Mouse (Mus musculus) CH12.LX (cell line): ENCODE measurements around the gene Rrbp1. TPM values are rescaled to one million over a fixed set of nuclear protein-coding genes. Genes with fewer than 3 reads are reported as not detected.

Experiments
- DNase-seq: peaks from one replicate; pipeline ENCODE4 v3.0.0-alpha.2; 2013; ENCODE audit errors: extremely low read depth
- H3K27ac ChIP-seq: 2 replicates; pipeline ENCODE4 v1.5.1; 2012; ENCODE audit warnings: low read depth, mild to moderate bottlenecking, control low read depth, moderate library complexity; ENCODE audit not compliant: insufficient read depth
- H3K27me3 ChIP-seq: replicated peaks from 2 replicates; pipeline ENCODE3; 2012; ENCODE audit warnings: inconsistent platforms
- H3K36me3 ChIP-seq, 2 experiments: replicated peaks in 1 of 2; 2 replicates each; pipeline versions ENCODE3 to v1.6.1; 2012; ENCODE audit warnings: inconsistent platforms in 1 of 2, low read length in 1 of 2, mild to moderate bottlenecking in 1 of 2, mixed read lengths in 1 of 2, moderate library complexity in 1 of 2; ENCODE audit not compliant: control insufficient read depth in 1 of 2, insufficient read depth in 1 of 2
- H3K4me1 ChIP-seq, 2 experiments: 2 replicates each; pipeline ENCODE4 v1.6.1; 2012; ENCODE audit warnings: inconsistent platforms in 1 of 2, moderate library complexity in 1 of 2; ENCODE audit not compliant: insufficient read depth in 2 of 2, control insufficient read depth in 1 of 2
- H3K4me2 ChIP-seq: 2 replicates; pipeline ENCODE4 v1.6.1; 2012; ENCODE audit warnings: low read depth, mild to moderate bottlenecking, control low read depth; ENCODE audit not compliant: poor library complexity, insufficient read depth, severe bottlenecking
- H3K4me3 ChIP-seq, 3 experiments: fragments of 150-350 bp in 1 of 3; sonication (generic) in 1 of 3; replicated peaks in 1 of 3; 2 replicates each; pipeline versions ENCODE3 to v1.5.1; 2011 to 2012; ENCODE audit warnings: low read depth in 2 of 3, low read length in 2 of 3, mild to moderate bottlenecking in 2 of 3, moderate library complexity in 2 of 3, control low read depth in 1 of 3, improper control_type of control experiment in 1 of 3, inconsistent platforms in 1 of 3, mixed read lengths in 1 of 3; ENCODE audit not compliant: poor library complexity in 1 of 3
- H3K79me2 ChIP-seq: replicated peaks from 2 replicates; pipeline ENCODE4 v1.6.1; 2012; ENCODE audit warnings: mild to moderate bottlenecking, moderate library complexity; ENCODE audit not compliant: control insufficient read depth, poor library complexity, insufficient read depth, severe bottlenecking; ENCODE audit errors: extremely low read depth
- H3K9ac ChIP-seq: 2 replicates; pipeline ENCODE4 v1.6.1; 2012; ENCODE audit warnings: low read depth, mild to moderate bottlenecking, control low read depth, moderate library complexity; ENCODE audit not compliant: insufficient read depth
- H3K9me3 ChIP-seq: replicated peaks from 2 replicates; pipeline ENCODE3; 2012; ENCODE audit warnings: low read length, inconsistent platforms, mixed read lengths
- BHLHE40 ChIP-seq: IDR thresholded peaks from 2 replicates; pipeline ENCODE4 v1.6.1; 2011; ENCODE audit warnings: mild to moderate bottlenecking, low read depth, low read length, improper control_type of control experiment
- CHD2 ChIP-seq: IDR thresholded peaks from 2 replicates; pipeline ENCODE4 v1.6.1; 2011; ENCODE audit warnings: low read length, improper control_type of control experiment
- CTCF ChIP-seq, 2 experiments: IDR thresholded peaks in 1 of 2; conservative IDR thresholded peaks in 1 of 2; 2 replicates each; pipeline ENCODE4 v1.5.1; 2011 to 2012; ENCODE audit warnings: low read depth in 2 of 2, low read length in 2 of 2, improper control_type of control experiment in 1 of 2, inconsistent platforms in 1 of 2, mild to moderate bottlenecking in 1 of 2, moderate library complexity in 1 of 2
- E2F4 ChIP-seq: IDR thresholded peaks from 2 replicates; pipeline ENCODE4 v1.6.1; 2011; ENCODE audit warnings: low read depth, low read length, improper control_type of control experiment; ENCODE audit not compliant: insufficient replicate concordance
- ELF1 ChIP-seq: IDR thresholded peaks from 2 replicates; pipeline ENCODE4 v1.6.1; 2014; ENCODE audit warnings: low read depth, mild to moderate bottlenecking, inconsistent platforms, low read length, improper control_type of control experiment
- EP300 ChIP-seq: IDR thresholded peaks from 2 replicates; pipeline ENCODE4 v1.6.1; 2011; ENCODE audit warnings: low read length, improper control_type of control experiment
- ETS1 ChIP-seq: conservative IDR thresholded peaks from 2 replicates; pipeline ENCODE4 v1.6.1; 2012; ENCODE audit warnings: low read depth, mild to moderate bottlenecking, inconsistent platforms, low read length, improper control_type of control experiment, moderate library complexity
- GABPA ChIP-seq: IDR thresholded peaks from 2 replicates; pipeline ENCODE4 v1.6.1; 2012; ENCODE audit warnings: low read depth, low read length, improper control_type of control experiment, inconsistent platforms; ENCODE audit not compliant: insufficient replicate concordance
- HCFC1 ChIP-seq: IDR thresholded peaks from 2 replicates; pipeline ENCODE4 v1.6.1; 2012; ENCODE audit warnings: low read depth, mild to moderate bottlenecking, inconsistent platforms, low read length, improper control_type of control experiment
- IRF4 ChIP-seq: IDR thresholded peaks from 2 replicates; pipeline ENCODE4 v1.6.1; 2014; ENCODE audit warnings: low read depth, mild to moderate bottlenecking, inconsistent platforms, low read length, improper control_type of control experiment
- JUND ChIP-seq: conservative IDR thresholded peaks from 2 replicates; pipeline ENCODE4 v1.6.1; 2011; ENCODE audit warnings: low read depth, low read length, improper control_type of control experiment
- MAZ ChIP-seq: IDR thresholded peaks from 2 replicates; pipeline ENCODE4 v1.6.1; 2012; ENCODE audit warnings: low read depth, mild to moderate bottlenecking, inconsistent platforms, low read length, improper control_type of control experiment, moderate library complexity
- MEF2A ChIP-seq: IDR thresholded peaks from 2 replicates; pipeline ENCODE4 v1.6.1; 2014; ENCODE audit warnings: low read depth, mild to moderate bottlenecking, inconsistent platforms, low read length, improper control_type of control experiment, borderline replicate concordance
- MXI1 ChIP-seq: IDR thresholded peaks from 2 replicates; pipeline ENCODE4 v1.6.1; 2011; ENCODE audit warnings: mild to moderate bottlenecking, low read depth, low read length, improper control_type of control experiment
- NRF1 ChIP-seq: IDR thresholded peaks from 2 replicates; pipeline ENCODE4 v1.6.1; 2014; ENCODE audit warnings: low read depth, mild to moderate bottlenecking, inconsistent platforms, low read length, improper control_type of control experiment, moderate library complexity
- PAX5 ChIP-seq: IDR thresholded peaks from 2 replicates; pipeline ENCODE4 v1.6.1; 2012; ENCODE audit warnings: low read length, inconsistent platforms, mixed read lengths
- POLR2A ChIP-seq: IDR thresholded peaks from 2 replicates; pipeline ENCODE4 v1.6.1; 2011; ENCODE audit warnings: low read depth, mild to moderate bottlenecking, improper control_type of control experiment, low read length
- POLR2AphosphoS2 ChIP-seq: IDR thresholded peaks from 2 replicates; pipeline ENCODE4 v1.6.1; 2011; ENCODE audit warnings: low read depth, low read length, improper control_type of control experiment
- RAD21 ChIP-seq: IDR thresholded peaks from 2 replicates; pipeline ENCODE4 v1.6.1; 2011; ENCODE audit warnings: low read depth, mild to moderate bottlenecking, low read length, improper control_type of control experiment, moderate library complexity
- SIN3A ChIP-seq: IDR thresholded peaks from 2 replicates; pipeline ENCODE4 v1.6.1; 2012; ENCODE audit warnings: low read length, improper control_type of control experiment, inconsistent platforms
- SMC3 ChIP-seq: IDR thresholded peaks from 2 replicates; pipeline ENCODE4 v1.6.1; 2011; ENCODE audit warnings: low read depth, low read length, improper control_type of control experiment
- TCF12 ChIP-seq: IDR thresholded peaks from 2 replicates; pipeline ENCODE4 v1.6.1; 2014; ENCODE audit warnings: low read depth, mild to moderate bottlenecking, inconsistent platforms, low read length, improper control_type of control experiment
- UBTF ChIP-seq: IDR thresholded peaks from 2 replicates; pipeline ENCODE4 v1.6.1; 2012; ENCODE audit warnings: low read depth, mild to moderate bottlenecking, inconsistent platforms, low read length, improper control_type of control experiment, moderate library complexity
- USF1 ChIP-seq: IDR thresholded peaks from 2 replicates; pipeline ENCODE4 v1.6.1; 2014; ENCODE audit warnings: low read depth, mild to moderate bottlenecking, inconsistent platforms, low read length, improper control_type of control experiment
- USF2 ChIP-seq: conservative IDR thresholded peaks from 2 replicates; pipeline ENCODE4 v1.6.1; 2011; ENCODE audit warnings: low read depth, low read length, improper control_type of control experiment
- ZMIZ1 ChIP-seq: IDR thresholded peaks from 2 replicates; pipeline ENCODE4 v1.6.1; 2012; ENCODE audit warnings: low read depth, mild to moderate bottlenecking, inconsistent platforms, low read length, improper control_type of control experiment
- dilution Hi-C: fragments of 300-500 bp; cut with MboI; formaldehyde crosslinking; loops from 2 replicates; pipeline ENCODE4 v1.14.3; 2020; ENCODE audit warnings: low sequenced_read_pairs; ENCODE audit not compliant: extremely low pct_unique_long_range_greater_than_20kb, extremely low pct_ligation_motif_present
- in situ Hi-C: fragments of 300-500 bp; cut with MboI; formaldehyde crosslinking; loops from 3 replicates; pipeline ENCODE4 v1.14.3; 2019; ENCODE audit warnings: low sequenced_read_pairs, low pct_ligation_motif_present, low pct_unique_long_range_greater_than_20kb, mixed read lengths
- polyA plus RNA-seq: library from polyadenylated mRNA; unstranded; fragments of >175 nt; gene quantifications from 2 replicates; pipeline ENCODE4 v1.2.1, GENCODE M21; 2012; ENCODE audit warnings: low read depth; ENCODE audit not compliant: insufficient read length
- total RNA-seq, 2 experiments: library from RNA; depleted of rRNA; stranded (reverse); fragments of 300-350 nt in 1 of 2; fragments of >200 nt in 1 of 2; gene quantifications; 2 replicates each; pipeline ENCODE4 v1.2.3; 2012 to 2014

Gene Rrbp1
- total and polyA plus RNA-seq, 3 experiments: 42.4 to 127 (median 49.3) TPM

GRCm38 (mm10) chr2:144014051-144014450 lies 3.0 kb upstream of the Rrbp1 start:
- in situ Hi-C loops: loop anchor here (10.0 kb wide), 1 partner anchor 101 kb away; no protein-coding TSS in a partner anchor
- Histone ChIP-seq H3K9ac (no peak overlapping the region), H3K79me2 (peaks cover 9% of the 10 kb centered on the region; the same call in 1 of the 2 replicates), H3K4me2 (no peak overlapping the region), H3K4me3 (no peak overlapping the region), H3K27me3 (peaks cover 16% of the 10 kb centered on the region), H3K4me1 (peaks cover 3 to 11% of the 10 kb centered on the region in 2 experiments; a peak in 2 of 4 replicates), H3K9me3 (no peaks in the 10 kb centered on the region), H3K36me3 (no peaks in the 10 kb centered on the region), H3K27ac (no peak overlapping the region)
- DNase-seq: no peak
- no peak for TF ChIP-seq USF1
- no peak for TF ChIP-seq POLR2AphosphoS2
- TF ChIP-seq GABPA: no peak
- dilution Hi-C loops: no loop called here

GRCm38 (mm10) chr2:144010282-144011044 lies 600 bp downstream of the Rrbp1 start:
- Histone ChIP-seq H3K27me3 (peaks cover 7% of the 10 kb centered on the region), H3K36me3 (peaks cover 0 to 28% of the 10 kb centered on the region in 2 experiments), H3K4me2 (peak overlapping the region; percentile 52; the same call in 1 of the 2 replicates), H3K4me3 (peak overlapping the region; percentile 64 to 91 (median 85)), H3K79me2 (peaks cover 24% of the 10 kb centered on the region), H3K9ac (peak overlapping the region; percentile 84), H3K4me1 (peaks cover 5 to 39% of the 10 kb centered on the region in 2 experiments; a peak in 2 of 4 replicates), H3K27ac (peak overlapping the region; percentile 86), H3K9me3 (no peaks in the 10 kb centered on the region)
- no peak for TF ChIP-seq NRF1
- peak; percentile 63 for TF ChIP-seq ETS1
- no peak; the same call in none of the 2 replicates for TF ChIP-seq SIN3A
- TF ChIP-seq EP300: no peak
- no peak for TF ChIP-seq USF2
- TF ChIP-seq JUND: no peak
- no peak for TF ChIP-seq PAX5
- peak; percentile 44 for TF ChIP-seq RAD21
- peak; percentile 73 for TF ChIP-seq SMC3
- peak; percentile 38; the same call in 1 of the 2 replicates for TF ChIP-seq TCF12
- TF ChIP-seq CTCF (conservative IDR thresholded peaks at IDR 0.05 in 1 of 2, IDR thresholded peaks at IDR 0.05 in 1 of 2; ENCODE audit: low read depth in 2 of 2, low read length in 2 of 2): peak in 1 of 2 experiments; percentile 72; a peak in 2 of 4 replicates
- no peak for TF ChIP-seq BHLHE40
- no peak for TF ChIP-seq POLR2A
- peak; percentile 49; the same call in 1 of the 2 replicates for TF ChIP-seq HCFC1
- TF ChIP-seq ELF1: peak; percentile 43; the same call in 1 of the 2 replicates
- TF ChIP-seq MAZ: peak; percentile 43; the same call in 1 of the 2 replicates
- 0 out of 2 replicates have a peak, but pooled peaks have one; percentile 58 for TF ChIP-seq IRF4
- peak; percentile 51; the same call in 1 of the 2 replicates for TF ChIP-seq MXI1
- peak; percentile 71 for TF ChIP-seq UBTF
- TF ChIP-seq ZMIZ1: no peak
- TF ChIP-seq MEF2A: peak; percentile 64; the same call in 1 of the 2 replicates
- no peak for TF ChIP-seq CHD2
- no peak for TF ChIP-seq E2F4
- dilution Hi-C loops (no loop called here), in situ Hi-C loops (loop anchor here (10.0 kb wide), 1 partner anchor 104 kb away; no protein-coding TSS in a partner anchor)
- DNase-seq: peak; percentile 69
